Mouse (Mus musculus): ENCODE data around the gene Harbi1. TPM values are rescaled to one million over a fixed set of nuclear protein-coding genes. Genes with fewer than 3 reads are reported as not detected.
"Not testable (repeated sequence)": the region's sequence is repeated elsewhere in the genome, so short reads cannot be mapped to it uniquely, and the experiment has no call there.

Gene Harbi1
- polyA plus RNA-seq, 1 experiment, result 4.4 TPM

- Histone ChIP-seq H3K27ac (replicated peaks; ENCODE audit: low read depth, low read length) (peak overlapping the region; percentile 70), H3K4me1 (ENCODE audit: control insufficient read depth, insufficient read depth, insufficient read length, low read length) (0 out of 2 replicates have a peak, but pooled peaks cover 7% of the 10 kb centered on the region), H3K4me3 (ENCODE audit: insufficient read depth, low read depth, low read length) (no peak overlapping the region)
Measured at GRCm38 (mm10) chr2:91696225-91696590, 14.4 kb upstream of the Harbi1 start.

DNA sequence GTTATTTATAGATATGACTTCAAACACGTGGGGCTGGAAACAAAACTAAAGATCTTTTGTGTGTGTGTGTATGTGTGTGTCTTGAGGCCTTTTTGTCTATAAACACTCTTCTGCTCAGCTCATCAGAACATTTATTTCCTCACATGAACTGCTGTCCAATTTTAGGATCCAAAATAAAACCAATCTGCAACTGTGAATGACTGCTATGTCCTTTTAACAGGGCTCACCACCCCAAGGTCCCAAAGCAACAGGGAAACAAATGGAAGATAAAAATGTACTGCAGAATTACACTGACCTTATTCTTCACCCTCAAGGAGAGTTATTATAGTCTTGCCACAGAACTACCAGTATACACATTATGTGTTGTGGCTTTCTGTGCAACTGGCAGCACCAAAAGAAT, 11.4 kb upstream of the Harbi1 start:
- H3K27ac ChIP-seq (replicated peaks; ENCODE audit: low read depth, low read length), result no peak overlapping the region
- no peak overlapping the region for H3K4me3 ChIP-seq (ENCODE audit: insufficient read depth, low read depth, low read length)
- 0 out of 2 replicates have a peak, but pooled peaks cover 7% of the 10 kb centered on the region for H3K4me1 ChIP-seq (ENCODE audit: control insufficient read depth, insufficient read depth, insufficient read length, low read length)

DNA sequence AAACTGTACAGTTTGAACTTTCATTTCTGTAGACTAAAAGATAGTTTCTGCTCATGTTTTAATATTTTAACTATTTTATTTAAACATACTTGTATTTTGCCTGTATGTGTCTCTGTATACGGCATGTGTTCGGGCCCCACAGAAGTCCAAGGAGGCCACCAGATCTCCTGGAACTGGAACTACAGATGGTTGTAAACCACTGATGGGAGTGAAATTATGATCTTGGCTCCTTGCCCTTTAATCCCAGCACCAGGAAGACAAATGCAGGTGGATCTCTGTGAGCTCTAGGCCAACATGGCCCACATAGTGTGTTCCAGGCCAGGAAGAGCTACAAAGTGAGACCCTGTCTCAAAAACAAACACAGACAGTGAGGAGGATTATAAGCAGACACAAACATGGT, 9.3 kb upstream of the Harbi1 start:
- Histone ChIP-seq H3K4me3 (ENCODE audit: insufficient read depth, low read depth, low read length) (no peak overlapping the region), H3K4me1 (ENCODE audit: control insufficient read depth, insufficient read depth, insufficient read length, low read length) (0 out of 2 replicates have a peak, but pooled peaks cover 2% of the 10 kb centered on the region)

GRCm38 (mm10) chr2:91705736-91706135, 4.9 kb upstream of the Harbi1 start:
- H3K27ac ChIP-seq (replicated peaks; ENCODE audit: low read depth, low read length), result no peak overlapping the region
- no peak overlapping the region for H3K4me3 ChIP-seq (ENCODE audit: insufficient read depth, low read depth, low read length)
- H3K4me1 ChIP-seq (ENCODE audit: control insufficient read depth, insufficient read depth, insufficient read length, low read length), result peaks cover 2% of the 10 kb centered on the region

More for the DNA sequence above, 9.3 kb upstream of the Harbi1 start:
- H3K27ac ChIP-seq (replicated peaks; ENCODE audit: low read depth, low read length), result no peak overlapping the region

DNA sequence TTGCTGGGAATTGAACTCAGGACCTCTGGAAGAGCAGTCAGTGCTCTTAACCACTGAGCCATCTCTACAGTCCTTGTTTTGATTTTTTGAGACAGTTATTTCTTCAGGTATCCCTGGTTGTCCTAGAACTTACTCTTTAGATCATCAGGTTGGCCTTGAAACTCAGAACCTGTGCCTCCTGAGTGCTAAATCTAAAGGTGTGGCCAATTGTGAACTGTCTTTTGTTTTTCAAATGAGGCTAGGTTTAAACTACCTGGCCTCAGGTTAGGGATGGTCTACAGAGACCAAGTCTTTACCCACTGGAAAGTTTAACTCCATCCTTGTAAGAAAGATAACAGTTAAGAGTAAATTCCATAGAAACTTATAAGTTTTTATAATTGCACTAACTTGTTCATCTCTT, 4.2 kb upstream of the Harbi1 start:
- H3K4me3 ChIP-seq (ENCODE audit: insufficient read depth, low read depth, low read length), result no peak overlapping the region

GRCm38 (mm10) chr2:91708361-91708760, 2.3 kb upstream of the Harbi1 start:
- Histone ChIP-seq H3K27ac (replicated peaks; ENCODE audit: low read depth, low read length) (no peak overlapping the region), H3K4me3 (ENCODE audit: insufficient read depth, low read depth, low read length) (no peak overlapping the region), H3K4me1 (ENCODE audit: control insufficient read depth, insufficient read depth, insufficient read length, low read length) (peaks cover 2% of the 10 kb centered on the region)

More for the DNA sequence above, 4.2 kb upstream of the Harbi1 start:
- peaks cover 2% of the 10 kb centered on the region for H3K4me1 ChIP-seq (ENCODE audit: control insufficient read depth, insufficient read depth, insufficient read length, low read length)
- no peak overlapping the region for H3K27ac ChIP-seq (replicated peaks; ENCODE audit: low read depth, low read length)

- H3K27ac ChIP-seq (replicated peaks; ENCODE audit: low read depth, low read length), result peak overlapping the region; percentile 79
- H3K4me3 ChIP-seq (ENCODE audit: insufficient read depth, low read depth, low read length), result peak overlapping the region; percentile 93
- H3K4me1 ChIP-seq (ENCODE audit: control insufficient read depth, insufficient read depth, insufficient read length, low read length), result peaks cover 2% of the 10 kb centered on the region
Measured at GRCm38 (mm10) chr2:91711256-91711925, 739 bp downstream of the Harbi1 start.

- Histone ChIP-seq H3K4me3 (ENCODE audit: insufficient read depth, low read depth, low read length) (no peak overlapping the region), H3K4me1 (ENCODE audit: control insufficient read depth, insufficient read depth, insufficient read length, low read length) (no peaks in the 10 kb centered on the region)
Measured at GRCm38 (mm10) chr2:91714921-91715320, 4.3 kb downstream of the Harbi1 start.

DNA sequence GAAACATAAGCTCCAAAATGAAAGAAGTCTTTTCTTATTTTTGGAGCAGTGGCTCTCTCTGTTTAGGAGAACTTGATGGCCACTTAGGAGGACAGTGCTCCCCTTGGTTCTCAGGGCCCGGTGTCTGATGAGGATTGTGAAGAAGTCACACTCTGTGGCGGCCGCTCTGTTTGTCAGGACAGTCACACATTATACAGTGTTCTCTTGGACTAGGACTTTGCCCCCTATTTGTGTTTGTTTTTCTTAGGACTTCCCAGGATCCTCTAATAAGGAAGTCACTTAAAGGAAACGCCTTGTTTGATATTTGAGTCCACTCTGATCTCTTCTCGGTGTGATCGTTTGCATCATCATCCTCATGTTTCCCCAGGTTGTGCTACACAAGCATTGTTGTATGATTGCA, 7.6 kb downstream of the Harbi1 start:
- H3K4me1 ChIP-seq (ENCODE audit: control insufficient read depth, insufficient read depth, insufficient read length, low read length), result no peaks in the 10 kb centered on the region
- no peak overlapping the region for H3K4me3 ChIP-seq (ENCODE audit: insufficient read depth, low read depth, low read length)
- no peak overlapping the region for H3K27ac ChIP-seq (replicated peaks; ENCODE audit: low read depth, low read length)

More at GRCm38 (mm10) chr2:91714921-91715320, 4.3 kb downstream of the Harbi1 start:
- no peak overlapping the region for H3K27ac ChIP-seq (replicated peaks; ENCODE audit: low read depth, low read length)

DNA sequence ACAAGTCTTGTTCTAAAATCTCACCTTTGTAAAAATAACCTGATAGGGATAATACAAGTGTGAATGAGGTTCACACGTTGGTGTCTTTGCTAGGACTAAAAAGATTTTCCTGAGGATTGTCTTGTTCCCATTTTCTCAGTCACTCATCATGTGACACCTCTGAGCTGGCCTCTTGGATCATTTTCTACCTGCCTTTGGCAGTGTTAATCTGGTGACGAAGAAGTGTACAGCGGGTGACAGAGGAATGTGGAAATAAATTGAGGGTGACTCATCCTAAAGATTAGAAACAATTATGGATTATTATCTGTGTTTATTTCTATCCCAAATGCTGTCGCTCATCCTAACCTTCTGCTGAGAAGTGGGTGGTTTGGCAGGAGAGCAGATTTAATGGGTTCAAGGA, 12.7 kb downstream of the Harbi1 start:
- no peak overlapping the region for H3K27ac ChIP-seq (replicated peaks; ENCODE audit: low read depth, low read length)
- H3K4me1 ChIP-seq (ENCODE audit: control insufficient read depth, insufficient read depth, insufficient read length, low read length), result no peaks in the 10 kb centered on the region
- no peak overlapping the region for H3K4me3 ChIP-seq (ENCODE audit: insufficient read depth, low read depth, low read length)

GRCm38 (mm10) chr2:91723951-91724350, 13.3 kb downstream of the Harbi1 start:
- Histone ChIP-seq H3K4me3 (ENCODE audit: insufficient read depth, low read depth, low read length) (no peak overlapping the region), H3K27ac (replicated peaks; ENCODE audit: low read depth, low read length) (no peak overlapping the region), H3K4me1 (ENCODE audit: control insufficient read depth, insufficient read depth, insufficient read length, low read length) (no peaks in the 10 kb centered on the region)

GRCm38 (mm10) chr2:91724716-91725115, 14.1 kb downstream of the Harbi1 start:
- Histone ChIP-seq H3K27ac (replicated peaks; ENCODE audit: low read depth, low read length) (no peak overlapping the region), H3K4me1 (ENCODE audit: control insufficient read depth, insufficient read depth, insufficient read length, low read length) (no peaks in the 10 kb centered on the region), H3K4me3 (ENCODE audit: insufficient read depth, low read depth, low read length) (no peak overlapping the region)

GRCm38 (mm10) chr2:91725476-91725875, 14.8 kb downstream of the Harbi1 start:
- H3K4me1 ChIP-seq (ENCODE audit: control insufficient read depth, insufficient read depth, insufficient read length, low read length); H3K27ac ChIP-seq (replicated peaks; ENCODE audit: low read depth, low read length); H3K4me3 ChIP-seq (ENCODE audit: insufficient read depth, low read depth, low read length): not testable (repeated sequence)

GRCm38 (mm10) chr2:91727011-91727410, 16.4 kb downstream of the Harbi1 start:
- Histone ChIP-seq H3K4me1 (ENCODE audit: control insufficient read depth, insufficient read depth, insufficient read length, low read length) (no peaks in the 10 kb centered on the region), H3K27ac (replicated peaks; ENCODE audit: low read depth, low read length) (no peak overlapping the region), H3K4me3 (ENCODE audit: insufficient read depth, low read depth, low read length) (no peak overlapping the region)

- Histone ChIP-seq H3K4me3 (ENCODE audit: insufficient read depth, low read depth, low read length) (peak overlapping the region; percentile 92; the same call in 1 of the 2 replicates), H3K4me1 (ENCODE audit: control insufficient read depth, insufficient read depth, insufficient read length, low read length) (no peaks in the 10 kb centered on the region), H3K27ac (replicated peaks; ENCODE audit: low read depth, low read length) (no peak overlapping the region)
Measured at GRCm38 (mm10) chr2:91729571-91729970, 18.9 kb downstream of the Harbi1 start.

Measured in brown adipose tissue, adult 24 weeks (tissue).